Mouse (Mus musculus) spleen, postnatal 4 days (tissue): Measurements from ENCODE around the gene Tmem30c.

Experiments
- DNase-seq, 2 experiments: peaks; one replicate each; pipeline ENCODE4 v3.0.0; 2022; ENCODE audit warnings: low spot score in 2 of 2

Tmem30c gene

DNA sequence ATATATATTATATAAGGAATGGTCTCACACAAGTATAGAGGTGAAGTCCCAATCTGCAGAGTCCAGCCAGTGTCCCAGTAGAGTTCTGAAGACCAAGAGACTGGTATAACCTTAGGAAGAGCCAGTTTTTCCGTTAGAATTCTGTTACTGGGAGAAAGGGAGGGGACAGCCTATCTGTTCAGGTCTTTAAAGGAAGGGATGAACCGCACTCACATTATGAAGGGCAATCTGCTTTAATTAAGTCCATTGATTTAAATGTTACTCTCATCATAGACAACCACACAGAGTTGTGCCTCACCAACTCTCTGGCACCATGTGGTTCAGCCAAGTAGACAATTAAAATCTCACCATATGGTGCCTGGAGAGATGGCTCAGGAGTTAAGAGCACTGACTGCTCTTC is at the start of gene Tmem30c:
Tmem30c (minus strand) TSS at position 101 of the 400 bp plus-strand sequence.
- DNase-seq, result no peak

DNA sequence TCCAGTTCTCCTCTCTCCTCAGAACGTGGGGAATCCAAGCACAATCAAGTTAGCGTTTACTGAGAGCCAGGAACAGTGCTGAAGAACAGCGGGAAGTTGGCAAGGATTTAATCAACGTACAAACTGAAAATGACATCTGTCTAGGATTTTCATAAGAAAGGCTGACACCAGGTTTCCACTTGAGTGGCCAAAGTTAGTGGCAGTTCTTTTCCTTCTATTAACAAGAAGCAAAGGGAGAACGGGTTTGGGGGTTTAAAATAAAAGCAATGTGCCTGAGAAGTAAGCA is 47.9 kb upstream of the Tmem30c start:
- DNase-seq, result no peak

GRCm38 (mm10) chr16:57339765-57340612 is 47.3 kb upstream of the Tmem30c start:
- no peak for DNase-seq

DNA sequence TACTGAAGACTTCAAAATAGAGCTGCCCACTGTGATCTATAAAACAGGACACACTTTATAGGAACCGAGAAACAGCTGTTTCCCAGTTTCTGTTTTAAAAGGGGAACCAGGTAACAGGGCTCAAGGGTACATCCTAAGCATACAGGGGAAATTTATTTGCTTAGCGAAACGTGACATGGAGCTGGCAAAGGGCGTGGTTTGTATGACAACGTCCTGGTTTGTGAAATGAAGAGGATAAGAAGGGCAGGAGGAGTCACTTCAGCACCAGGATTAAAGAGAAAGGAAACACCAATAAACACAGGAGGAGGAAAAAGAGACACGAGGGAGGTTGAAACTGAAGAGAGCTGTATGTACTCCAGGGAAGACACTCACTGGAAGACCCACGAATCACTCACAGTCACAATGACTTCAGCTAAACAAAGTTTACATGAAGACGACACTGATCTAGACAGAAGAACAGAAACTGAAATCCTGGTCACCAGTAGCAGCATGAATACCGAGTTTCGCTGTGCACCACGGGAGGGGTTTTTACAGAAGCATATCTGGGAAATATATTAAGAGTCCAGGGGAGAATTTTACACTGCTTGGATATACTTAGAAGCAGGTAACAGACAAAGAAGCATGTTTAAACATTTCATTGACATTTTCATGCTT is 44.2 kb upstream of the Tmem30c start:
- DNase-seq, result no peak

GRCm38 (mm10) chr16:57332301-57332700 is 39.6 kb upstream of the Tmem30c start:
- DNase-seq, result no peak

- DNase-seq, result no peak
Measured at GRCm38 (mm10) chr16:57330111-57330510, 37.4 kb upstream of the Tmem30c start.

DNA sequence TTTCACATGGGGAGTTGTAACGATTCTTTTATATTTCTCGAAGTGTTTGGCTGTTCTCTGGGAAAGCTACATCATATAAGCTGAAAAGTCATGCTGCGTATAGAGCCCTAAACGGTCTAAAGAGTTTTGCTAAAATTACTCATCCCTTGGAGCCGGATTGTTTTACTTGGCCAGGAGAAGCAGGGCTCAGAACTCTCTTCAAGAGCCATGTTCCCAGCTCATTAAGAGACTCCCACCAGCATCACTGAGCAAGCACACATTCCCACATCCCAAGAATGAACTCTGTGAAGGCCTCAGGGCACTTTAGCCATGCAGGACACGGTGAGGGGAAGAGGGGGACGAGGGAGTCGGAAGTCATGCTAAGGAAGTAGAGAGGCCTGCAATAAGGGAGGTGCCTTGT is 36.4 kb upstream of the Tmem30c start:
- no peak for DNase-seq

GRCm38 (mm10) chr16:57326996-57327395 is 34.3 kb upstream of the Tmem30c start:
- DNase-seq, result no peak

GRCm38 (mm10) chr16:57319284-57320124 is 26.8 kb upstream of the Tmem30c start:
- no peak for DNase-seq

- DNase-seq, result no peak
Measured at GRCm38 (mm10) chr16:57318637-57319125, 26.0 kb upstream of the Tmem30c start.

- no peak for DNase-seq
Measured at GRCm38 (mm10) chr16:57317882-57318636, 25.4 kb upstream of the Tmem30c start.

DNA sequence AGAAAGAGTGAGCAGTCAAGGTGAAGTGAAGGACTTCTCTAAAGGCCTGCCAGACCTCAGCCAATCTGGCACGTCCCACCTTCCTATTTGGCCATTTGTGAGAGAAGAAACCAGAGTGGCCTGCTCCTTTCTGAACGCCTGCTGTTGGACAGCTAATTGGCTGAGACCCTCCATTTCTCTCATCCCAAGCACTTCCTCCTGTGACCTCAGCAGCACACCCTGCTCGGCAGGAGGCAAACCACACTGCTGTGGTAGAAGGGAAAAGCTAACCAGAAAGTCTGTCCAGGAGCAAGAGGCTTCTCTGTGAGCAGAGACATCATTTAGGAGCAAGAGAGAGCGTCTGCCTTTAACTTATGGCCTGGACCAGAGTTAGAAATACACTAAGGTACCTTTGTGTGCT is 24.5 kb upstream of the Tmem30c start:
- no peak for DNase-seq

- no peak for DNase-seq
Measured at GRCm38 (mm10) chr16:57315026-57315425, 22.4 kb upstream of the Tmem30c start.

DNA sequence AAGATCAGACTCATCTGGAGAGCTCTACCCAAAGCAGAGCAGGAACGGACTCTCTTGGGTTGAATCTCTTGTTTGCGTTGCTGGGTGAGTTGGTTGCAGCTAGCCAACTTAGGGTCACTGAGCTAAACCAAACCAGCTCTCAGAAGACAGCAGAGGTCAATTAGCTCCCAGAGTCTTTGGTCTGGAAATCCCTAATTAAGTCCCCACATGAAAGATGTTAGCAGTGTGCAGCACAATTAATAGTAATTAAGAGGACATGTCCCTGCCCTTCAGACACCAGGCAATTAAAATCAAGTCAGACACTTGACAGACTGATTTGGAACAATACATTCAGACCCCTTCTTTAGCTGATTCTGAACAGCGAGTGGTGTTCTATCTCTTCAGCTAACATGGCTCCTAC is 21.6 kb upstream of the Tmem30c start:
- no peak for DNase-seq

GRCm38 (mm10) chr16:57313487-57313886 is 20.8 kb upstream of the Tmem30c start:
- DNase-seq, result no peak

GRCm38 (mm10) chr16:57312130-57312529 is 19.5 kb upstream of the Tmem30c start:
- no peak for DNase-seq

- no peak for DNase-seq
Measured at GRCm38 (mm10) chr16:57305463-57305862, 12.8 kb upstream of the Tmem30c start.

- DNase-seq, result no peak
Measured at GRCm38 (mm10) chr16:57303716-57304115, 11.1 kb upstream of the Tmem30c start.

DNA sequence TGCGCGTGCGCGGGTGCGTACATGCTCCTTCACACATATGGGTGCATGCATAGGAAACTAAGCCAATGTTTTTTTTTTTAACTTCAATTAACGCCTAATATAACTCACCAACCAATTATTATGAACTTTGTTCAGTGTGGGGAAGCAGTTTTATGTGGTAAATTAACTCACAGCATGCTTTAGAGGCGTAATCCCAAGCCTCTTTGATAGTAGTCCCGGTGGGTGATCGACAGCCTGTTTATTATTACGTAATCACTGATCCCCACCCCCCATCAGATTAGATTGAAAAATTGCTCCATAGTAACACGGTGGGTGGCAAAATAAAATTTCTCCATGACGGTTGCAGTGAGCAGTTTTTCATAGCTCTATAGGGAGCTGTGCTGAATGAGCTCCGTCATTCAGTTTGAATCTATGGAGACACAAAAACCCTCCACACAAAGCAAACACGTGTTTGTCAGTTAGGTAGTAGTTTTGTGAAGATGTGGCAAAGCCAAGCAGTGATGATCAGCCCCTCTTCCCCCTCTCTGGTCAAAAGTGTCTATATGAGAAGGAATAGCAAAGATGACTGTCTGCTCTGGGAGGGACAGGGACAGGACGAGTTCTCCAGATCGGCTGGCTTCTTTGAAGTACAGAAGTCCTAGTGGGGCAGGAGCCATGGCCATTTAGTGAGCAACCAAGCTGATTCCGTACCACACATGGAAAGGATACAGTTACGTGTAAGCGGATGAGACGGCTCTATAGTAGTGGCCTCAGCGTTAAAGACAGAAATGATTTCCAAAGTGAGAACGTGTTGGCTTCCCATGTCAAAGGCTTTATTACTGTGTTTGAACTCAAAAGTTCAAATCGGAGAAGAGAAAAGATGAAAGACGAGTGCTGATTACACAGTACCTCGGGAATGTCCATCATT is 10.4 kb upstream of the Tmem30c start:
- no peak for DNase-seq

DNA sequence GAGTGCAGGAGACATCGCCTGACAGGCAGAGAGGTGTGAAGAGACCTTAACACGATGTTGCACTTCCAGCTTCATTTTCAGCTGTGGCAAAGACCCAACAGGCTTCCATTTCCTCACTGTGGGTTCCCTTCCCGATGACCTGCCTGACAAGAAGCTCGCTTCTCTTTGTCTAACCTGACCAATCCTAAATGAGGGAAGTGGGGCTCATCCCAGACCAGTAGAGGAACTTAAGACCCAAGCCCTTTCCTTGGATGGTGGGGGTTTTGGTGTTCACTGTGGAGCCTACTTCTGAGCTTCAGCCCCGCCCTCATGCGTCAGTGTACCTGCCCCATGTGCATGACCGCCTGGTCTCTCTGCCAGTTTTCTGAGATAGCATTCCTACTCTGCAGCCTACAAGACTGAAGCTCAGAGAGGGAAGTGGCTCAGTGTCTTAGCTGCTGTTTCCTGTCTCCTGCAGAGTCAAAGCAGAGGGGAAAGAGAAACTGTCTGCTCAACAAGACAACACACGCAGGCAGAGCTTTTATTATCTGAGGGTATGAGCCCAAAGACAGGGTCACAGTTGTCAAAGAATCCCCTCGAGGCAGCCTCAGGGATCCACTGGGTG is 8.9 kb upstream of the Tmem30c start:
- no peak for DNase-seq
